Mouse (Mus musculus) lung, embryonic 14.5 days (tissue): ENCODE results near the gene Rcan2. TPM values are rescaled to one million over a fixed set of nuclear protein-coding genes. Genes with fewer than 3 reads are reported as not detected.

ENCODE experiments used
- ATAC-seq: fragments of 200-750 bp; cut with Nextera tagmentation; 2 replicates; pipeline ENCODE4 v1.8.0; 2017; ENCODE audit warnings: mild to moderate bottlenecking, moderate TSS enrichment, moderate library complexity; ENCODE audit not compliant: insufficient read depth
- DNase-seq: peaks from one replicate; pipeline ENCODE4 v3.0.0-alpha.2; 2015
- H3K27ac ChIP-seq: fragments of 300-500 bp; sonication (generic); 2 replicates; pipeline ENCODE4 v1.5.1; 2014; ENCODE audit warnings: low read depth, mild to moderate bottlenecking, moderate library complexity
- H3K27me3 ChIP-seq: fragments of 300-500 bp; sonication (generic); 2 replicates; pipeline ENCODE4 v1.6.1; 2014; ENCODE audit warnings: low read length, control low read depth; ENCODE audit not compliant: insufficient read depth
- H3K36me3 ChIP-seq: fragments of 300-500 bp; sonication (generic); 2 replicates; pipeline ENCODE4 v1.6.1; 2014; ENCODE audit warnings: control low read depth; ENCODE audit not compliant: insufficient read depth
- H3K4me1 ChIP-seq: fragments of 300-500 bp; sonication (generic); 2 replicates; pipeline ENCODE4 v1.6.1; 2014; ENCODE audit warnings: antibody characterized with exemption, control low read depth; ENCODE audit not compliant: insufficient read depth
- H3K4me2 ChIP-seq: fragments of 300-500 bp; sonication (generic); 2 replicates; pipeline ENCODE4 v1.6.1; 2014; ENCODE audit warnings: mild to moderate bottlenecking
- H3K4me3 ChIP-seq: fragments of 300-500 bp; sonication (generic); 2 replicates; pipeline ENCODE4 v1.5.1; 2014; ENCODE audit warnings: low read depth, low read length
- H3K9ac ChIP-seq: fragments of 300-500 bp; sonication (generic); 2 replicates; pipeline ENCODE4 v1.6.1; 2014
- H3K9me3 ChIP-seq: fragments of 300-500 bp; sonication (generic); 2 replicates; pipeline ENCODE4 v1.6.1; 2016; ENCODE audit warnings: low read depth, low read length, control low read depth
- CTCF ChIP-seq: IDR thresholded peaks from 2 replicates; pipeline ENCODE4 v1.5.1; 2016; ENCODE audit warnings: antibody characterized with exemption, low read depth
- WGBS: fragments of 180-500 bp; shearing (Covaris S2); extraction: QIAGEN DNeasy Blood & Tissue Kit; methylation state at CpG from one replicate; pipeline ENCODE4 v1.1.7; 2014; 5-methylcytosine and 5-hydroxymethylcytosine counted together
- polyA plus RNA-seq: library from polyadenylated mRNA; unstranded; fragments of >200 nt; fragmentation: Nextera tagmentation; extraction: Ambion mirVana; gene quantifications from 2 replicates; pipeline ENCODE4 v1.2.1, GENCODE M21; 2014

Gene Rcan2
- polyA plus RNA-seq, 1 experiment from 2014 or later = 3.7 TPM

DNA sequence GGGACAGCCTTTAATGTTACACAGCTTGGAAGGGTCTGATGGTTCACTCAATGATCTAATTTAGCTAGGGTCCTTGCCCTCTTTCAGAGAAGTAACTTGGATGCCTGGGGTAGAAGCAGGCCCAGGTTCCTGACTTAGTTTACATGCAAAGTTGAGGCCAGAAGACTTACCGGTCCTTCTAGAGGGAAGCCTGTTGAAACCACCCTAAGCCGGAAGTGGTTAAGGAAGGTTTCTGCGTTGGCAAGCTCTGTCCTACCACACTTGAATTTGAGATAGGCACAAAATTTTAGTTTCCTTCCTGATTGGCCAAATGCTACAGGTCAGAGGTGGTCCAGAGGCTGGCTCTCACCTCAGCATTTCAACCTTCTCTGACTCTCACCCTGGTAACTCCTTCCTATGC is 287.1 kb downstream of the Rcan2 start:
- no peak for TF ChIP-seq CTCF
- H3K4me2 ChIP-seq = no peak overlapping the region
- no peaks in the 10 kb centered on the region for H3K9me3 ChIP-seq
- H3K27ac ChIP-seq = no peak overlapping the region
- no peak overlapping the region for H3K9ac ChIP-seq
- ATAC-seq (no peak), DNase-seq (no peak)
- WGBS = 86% methylated on average over 3 of the region's 3 CpGs
- H3K4me1 ChIP-seq = no peaks in the 10 kb centered on the region
- no peaks in the 10 kb centered on the region for H3K27me3 ChIP-seq
- H3K36me3 ChIP-seq = no peaks in the 10 kb centered on the region
- no peak overlapping the region for H3K4me3 ChIP-seq

Other genes with a start within 250 kb of the Rcan2 start
- 13.9 and 14.9 TPM in 2 replicates for gene Pla2g7, start 233.3 kb upstream of the Rcan2 start, polyA plus RNA-seq
- 0.18 TPM in 1 of 2 replicates, not detected in the other for gene Tdrd6, start 171.1 kb upstream of the Rcan2 start, polyA plus RNA-seq
- 15.0 and 16.0 TPM in 2 replicates for gene Slc25a27, start 134.1 kb upstream of the Rcan2 start, polyA plus RNA-seq
- 30.5 and 32.2 TPM in 2 replicates for gene Cyp39a1, start 133.9 kb upstream of the Rcan2 start, polyA plus RNA-seq